14 mouse cellular contexts compared by ENCODE assay signal in genomic region chr15:74049556-74049955, GRCm38 (mm10).
DNase-seq lines count a peak whose midpoint lies in the region.
"Had no signal": no experiment of that assay in that cellular context is flagged by ENCODE, and none has a peak within 500 bp of the region (broad histone marks: within the 10 kb centered on the region; RNA-seq: fewer than 3 reads in every experiment).

No protein-coding gene starts in this region.

- peak; percentile 12 for DNase-seq in layer of hippocampus, adult 11-12 months (ENCODE audit: low spot score)
- no peak for DNase-seq in layer of hippocampus, postnatal 10 days (ENCODE audit: low spot score in 2 of 2)
- peak; percentile 60 to 70 for DNase-seq in right cerebral cortex, adult 2 months (ENCODE audit: low spot score in 2 of 2)
- DNase-seq in right cerebral cortex, postnatal 4 days: no peak
- DNase-seq in brain, adult 2 months (ENCODE audit: low read depth, low spot score): peak; percentile 88
- DNase-seq in right cerebral cortex, postnatal 36 days (ENCODE audit: low spot score in 2 of 2): peak; percentile 44 to 49
- DNase-seq in thymus, postnatal 25 days: no peak
- no peak for DNase-seq in spleen, adult 12 weeks (ENCODE audit: low spot score)
- DNase-seq: cerebellum, adult 9-11 months; gastrocnemius, postnatal 36 days; heart, postnatal 4 days; liver; lung, adult 18-20 months; spleen, adult 18-20 months had no signal

Comparison
In these comparisons a context has a peak if more than half of its experiments do, and no peak if none do; other contexts are left out.
1. DNase-seq: peak in layer of hippocampus, adult 11-12 months (single experiment), right cerebral cortex, adult 2 months (2 of 2), brain, adult 2 months (single experiment) and right cerebral cortex, postnatal 36 days (2 of 2); none in layer of hippocampus, postnatal 10 days (0 of 2), right cerebral cortex, postnatal 4 days (single experiment), thymus, postnatal 25 days (single experiment) and spleen, adult 12 weeks (single experiment).